Mouse (Mus musculus): ENCODE results near the gene Gsg1l. TPM values are rescaled to one million over a fixed set of nuclear protein-coding genes. Genes with fewer than 3 reads are reported as not detected.

The Gsg1l gene
- polyA plus RNA-seq, 1 experiment from 2014 or later, result 7.7 TPM

DNA sequence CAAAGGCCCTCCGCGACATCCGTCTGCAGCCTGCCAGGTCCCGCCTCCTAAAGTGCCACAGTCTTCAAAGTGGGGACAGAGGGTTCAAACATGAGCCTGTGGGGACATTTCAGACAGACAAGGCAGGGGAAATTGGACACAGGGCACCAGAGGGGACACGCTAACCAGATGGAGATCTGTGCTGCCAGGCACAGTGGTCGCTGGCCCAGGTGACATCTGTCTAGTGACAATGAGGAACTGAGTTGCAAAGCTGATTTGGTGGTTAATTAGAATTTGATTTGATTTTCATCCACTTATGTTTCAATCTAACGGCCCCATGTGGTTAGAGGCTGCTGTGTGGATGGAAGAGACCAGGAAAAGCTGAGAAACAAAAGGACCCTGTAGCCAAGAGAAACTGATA is 28.6 kb downstream of the Gsg1l start:
- Histone ChIP-seq H3K9me3 (replicated peaks) (no peaks in the 10 kb centered on the region), H3K9ac (no peak overlapping the region), H3K27ac (no peak overlapping the region), H3K4me1 (replicated peaks) (peaks cover 19% of the 10 kb centered on the region), H3K36me3 (no peaks in the 10 kb centered on the region), H3K4me3 (no peak overlapping the region), H3K27me3 (peaks cover 20% of the 10 kb centered on the region; the same call in 1 of the 2 replicates), H3K4me2 (no peak overlapping the region)
- ATAC-seq (replicated peaks; ENCODE audit: insufficient number of reproducible peaks, insufficient read depth, low FRiP score, low read depth), result no peak
- WGBS, result 71% methylated on average over 7 of the region's 7 CpGs

DNA sequence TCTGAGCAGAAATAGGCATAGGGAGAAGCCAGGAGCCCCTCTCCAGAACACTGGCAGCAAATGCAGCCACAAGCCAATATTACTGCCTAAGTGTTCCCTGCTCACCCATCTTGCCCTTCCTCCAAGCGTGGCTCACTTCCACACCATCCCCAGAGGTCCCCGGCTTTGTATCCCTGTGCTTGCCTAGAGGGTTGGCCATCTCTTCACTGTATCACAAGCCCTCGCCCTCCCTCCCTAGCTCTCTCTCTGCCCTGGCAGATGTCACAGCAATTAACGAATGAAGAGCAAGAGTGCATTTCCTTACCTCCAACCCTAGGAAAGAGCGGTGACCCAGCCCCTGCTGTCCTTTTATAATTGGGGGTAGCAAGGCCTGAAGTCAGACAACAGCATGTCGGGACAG is 30.3 kb downstream of the Gsg1l start:
- Histone ChIP-seq H3K4me1 (replicated peaks) (peaks cover 18% of the 10 kb centered on the region), H3K27ac (no peak overlapping the region), H3K9ac (no peak overlapping the region), H3K27me3 (peaks cover 20% of the 10 kb centered on the region; the same call in 1 of the 2 replicates), H3K9me3 (replicated peaks) (no peaks in the 10 kb centered on the region), H3K4me3 (no peak overlapping the region), H3K4me2 (no peak overlapping the region), H3K36me3 (no peaks in the 10 kb centered on the region)
- no peak for ATAC-seq (replicated peaks; ENCODE audit: insufficient number of reproducible peaks, insufficient read depth, low FRiP score, low read depth)
- WGBS, result 55% methylated on average over 6 of the region's 6 CpGs

DNA sequence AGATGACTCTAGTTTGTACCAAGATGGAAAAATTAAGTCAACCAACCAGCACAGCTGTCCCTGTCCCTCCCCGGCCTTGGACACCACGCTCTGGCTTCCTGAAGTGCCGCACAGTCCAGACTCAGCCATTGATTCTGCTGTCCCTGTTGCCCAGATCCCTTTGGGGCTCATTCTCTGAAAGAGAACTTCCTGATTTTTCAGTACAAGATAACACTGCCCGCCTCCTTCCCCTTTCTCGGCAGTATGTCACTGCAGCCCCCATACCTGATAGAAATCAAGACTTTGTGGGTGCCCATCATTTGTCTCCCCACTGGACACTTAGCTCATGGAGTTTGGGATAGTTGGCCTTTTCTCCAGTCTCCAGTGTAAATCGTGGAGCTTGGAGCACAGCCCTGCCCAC is 37.1 kb downstream of the Gsg1l start:
- WGBS, result 84% methylated on average over 6 of the region's 6 CpGs
- H3K9me3 ChIP-seq (replicated peaks), result no peaks in the 10 kb centered on the region

DNA sequence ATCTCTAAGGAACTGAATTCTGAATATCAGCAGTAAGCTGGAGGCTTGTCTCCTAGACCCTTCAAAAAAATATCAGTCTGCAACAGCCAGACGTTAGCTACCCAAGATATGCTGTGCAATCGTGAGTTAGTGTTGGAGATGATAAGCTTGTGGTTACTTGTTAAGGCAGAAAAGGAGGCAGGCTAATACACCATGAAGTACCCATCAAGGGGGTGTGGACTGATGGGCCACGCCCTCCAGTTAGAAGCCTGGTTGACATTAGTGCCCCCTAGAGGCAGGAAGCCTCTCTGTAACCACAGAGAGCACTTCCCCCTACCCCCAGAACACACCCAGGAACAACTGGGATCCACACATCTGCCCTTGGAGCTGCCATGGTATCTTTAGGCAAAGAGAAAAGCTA is 39.9 kb downstream of the Gsg1l start:
- Histone ChIP-seq H3K4me2 (no peak overlapping the region), H3K36me3 (0 out of 2 replicates have a peak, but pooled peaks cover 4% of the 10 kb centered on the region), H3K9me3 (replicated peaks) (no peaks in the 10 kb centered on the region), H3K4me3 (no peak overlapping the region), H3K9ac (no peak overlapping the region), H3K27me3 (no peaks in the 10 kb centered on the region), H3K27ac (no peak overlapping the region), H3K4me1 (replicated peaks) (peaks cover 42% of the 10 kb centered on the region)
- 20% methylated on average over 3 of the region's 3 CpGs for WGBS
- no peak for ATAC-seq (replicated peaks; ENCODE audit: insufficient number of reproducible peaks, insufficient read depth, low FRiP score, low read depth)

More for the DNA sequence above, 37.1 kb downstream of the Gsg1l start:
- Histone ChIP-seq H3K27ac (no peak overlapping the region), H3K4me2 (no peak overlapping the region), H3K9ac (no peak overlapping the region), H3K4me3 (no peak overlapping the region), H3K36me3 (0 out of 2 replicates have a peak, but pooled peaks cover 4% of the 10 kb centered on the region), H3K27me3 (no peaks in the 10 kb centered on the region), H3K4me1 (replicated peaks) (peaks cover 22% of the 10 kb centered on the region)
- ATAC-seq (replicated peaks; ENCODE audit: insufficient number of reproducible peaks, insufficient read depth, low FRiP score, low read depth), result no peak

DNA sequence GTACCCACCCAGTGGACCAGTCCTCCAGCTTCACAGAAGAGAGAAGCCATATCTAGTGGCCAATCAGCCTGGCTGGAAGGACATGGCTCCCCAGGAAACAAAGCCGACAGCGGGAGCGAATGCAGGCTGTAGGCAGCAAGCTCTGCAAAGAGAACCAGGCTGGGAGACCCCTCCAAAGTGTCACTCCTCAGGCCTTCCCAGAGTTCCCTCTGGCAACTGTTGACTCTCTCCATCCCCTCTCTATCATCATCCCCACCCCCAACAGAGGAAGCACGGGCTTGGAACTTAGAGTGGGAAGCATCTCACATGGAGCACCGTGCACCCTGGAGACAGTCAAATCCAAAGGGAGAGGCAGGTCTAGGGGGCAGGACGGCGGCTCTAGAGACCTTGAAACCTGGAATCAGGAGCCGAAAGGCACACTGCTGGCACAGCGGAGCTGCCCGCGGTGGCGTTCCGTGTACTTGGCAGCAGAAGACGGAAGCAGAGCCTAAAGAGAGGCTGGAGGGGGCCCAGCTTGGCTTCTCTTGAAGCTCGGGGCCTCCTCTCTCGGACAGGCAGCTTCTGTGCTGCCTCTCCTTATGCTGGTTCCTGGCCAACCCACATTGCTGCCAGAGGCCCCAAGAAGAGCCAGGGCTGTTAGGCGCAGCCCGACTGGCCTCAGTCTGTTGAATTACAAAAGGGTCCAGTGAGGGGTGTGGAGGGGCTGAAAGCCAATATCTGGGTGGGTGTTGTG is 41.3 kb downstream of the Gsg1l start:
- WGBS, result 50% methylated on average over 18 of the region's 18 CpGs
- Histone ChIP-seq H3K27me3 (no peaks in the 10 kb centered on the region), H3K27ac (peak overlapping the region; percentile 71), H3K36me3 (0 out of 2 replicates have a peak, but pooled peaks cover 4% of the 10 kb centered on the region), H3K4me2 (peak overlapping the region; percentile 31), H3K9ac (no peak overlapping the region), H3K4me1 (replicated peaks) (peaks cover 49% of the 10 kb centered on the region), H3K9me3 (replicated peaks) (no peaks in the 10 kb centered on the region), H3K4me3 (no peak overlapping the region)
- ATAC-seq (replicated peaks; ENCODE audit: insufficient number of reproducible peaks, insufficient read depth, low FRiP score, low read depth), result peak; percentile 48; the same call in 1 of the 2 replicates

DNA sequence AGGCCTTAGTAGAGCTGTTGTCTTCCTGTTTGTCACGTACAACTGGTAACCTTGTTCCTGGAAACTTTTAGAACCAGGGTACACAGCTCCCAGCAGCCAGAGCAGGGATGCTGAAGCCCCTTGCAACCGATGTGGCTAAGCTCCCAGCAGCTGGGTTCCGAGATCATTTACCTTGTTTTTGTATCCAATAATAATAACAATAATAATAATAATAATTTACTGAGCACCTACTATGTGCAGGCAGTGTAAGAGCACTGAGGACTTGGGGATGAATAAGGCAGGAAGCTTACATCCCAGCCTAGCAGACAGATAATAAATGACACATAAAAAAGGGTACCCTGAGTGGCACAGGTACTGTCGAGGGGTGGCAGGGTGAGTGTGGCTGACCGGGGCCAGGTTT is 42.4 kb downstream of the Gsg1l start:
- no peak overlapping the region for H3K27ac ChIP-seq
- WGBS, result 86% methylated on average over 5 of the region's 5 CpGs

DNA sequence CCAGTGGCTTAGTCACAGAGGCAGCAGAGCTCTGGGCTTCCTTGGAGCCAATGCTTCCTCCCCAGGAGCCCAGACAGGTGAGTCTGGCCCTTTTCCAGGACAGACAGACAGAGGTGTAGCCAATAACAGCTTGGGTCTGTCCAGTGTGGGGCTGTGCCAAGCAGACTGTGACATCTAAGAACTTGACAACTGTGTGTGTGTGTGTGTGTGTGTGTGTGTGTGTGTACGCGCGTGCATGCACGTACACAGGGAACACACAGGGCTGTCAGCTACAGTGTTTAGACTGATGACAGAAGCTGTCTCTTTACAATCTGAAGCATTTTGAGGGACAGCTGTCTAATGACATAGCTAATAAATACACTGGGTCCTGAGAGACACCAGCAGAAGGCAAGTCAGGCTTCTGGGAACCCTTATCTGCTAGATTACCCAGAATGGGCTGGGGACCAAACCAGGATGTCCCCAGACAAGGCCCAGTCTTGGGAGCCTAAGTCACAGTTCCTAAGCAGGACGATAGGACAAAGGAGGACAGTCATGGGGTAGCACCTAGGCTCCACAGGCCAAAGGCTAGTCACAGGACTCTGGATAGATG is 42.9 kb downstream of the Gsg1l start:
- ATAC-seq (replicated peaks; ENCODE audit: insufficient number of reproducible peaks, insufficient read depth, low FRiP score, low read depth), result no peak
- H3K9me3 ChIP-seq (replicated peaks), result no peaks in the 10 kb centered on the region
- no peaks in the 10 kb centered on the region for H3K36me3 ChIP-seq
- 53% methylated on average over 5 of the region's 5 CpGs for WGBS
- H3K27ac ChIP-seq, result peak overlapping the region; percentile 66; the same call in 1 of the 2 replicates
- H3K27me3 ChIP-seq, result no peaks in the 10 kb centered on the region
- H3K4me2 ChIP-seq, result no peak overlapping the region
- H3K4me1 ChIP-seq (replicated peaks), result peaks cover 64% of the 10 kb centered on the region
- H3K4me3 ChIP-seq, result no peak overlapping the region
- 0 out of 2 replicates have a peak overlapping the region, but pooled peaks have one; percentile 8 for H3K9ac ChIP-seq

More for the DNA sequence above, 42.4 kb downstream of the Gsg1l start:
- H3K9me3 ChIP-seq (replicated peaks), result no peaks in the 10 kb centered on the region
- H3K4me3 ChIP-seq, result no peak overlapping the region
- no peak overlapping the region for H3K9ac ChIP-seq
- H3K27me3 ChIP-seq, result no peaks in the 10 kb centered on the region
- H3K4me2 ChIP-seq, result no peak overlapping the region
- no peak for ATAC-seq (replicated peaks; ENCODE audit: insufficient number of reproducible peaks, insufficient read depth, low FRiP score, low read depth)
- no peaks in the 10 kb centered on the region for H3K36me3 ChIP-seq
- H3K4me1 ChIP-seq (replicated peaks), result peaks cover 60% of the 10 kb centered on the region

DNA sequence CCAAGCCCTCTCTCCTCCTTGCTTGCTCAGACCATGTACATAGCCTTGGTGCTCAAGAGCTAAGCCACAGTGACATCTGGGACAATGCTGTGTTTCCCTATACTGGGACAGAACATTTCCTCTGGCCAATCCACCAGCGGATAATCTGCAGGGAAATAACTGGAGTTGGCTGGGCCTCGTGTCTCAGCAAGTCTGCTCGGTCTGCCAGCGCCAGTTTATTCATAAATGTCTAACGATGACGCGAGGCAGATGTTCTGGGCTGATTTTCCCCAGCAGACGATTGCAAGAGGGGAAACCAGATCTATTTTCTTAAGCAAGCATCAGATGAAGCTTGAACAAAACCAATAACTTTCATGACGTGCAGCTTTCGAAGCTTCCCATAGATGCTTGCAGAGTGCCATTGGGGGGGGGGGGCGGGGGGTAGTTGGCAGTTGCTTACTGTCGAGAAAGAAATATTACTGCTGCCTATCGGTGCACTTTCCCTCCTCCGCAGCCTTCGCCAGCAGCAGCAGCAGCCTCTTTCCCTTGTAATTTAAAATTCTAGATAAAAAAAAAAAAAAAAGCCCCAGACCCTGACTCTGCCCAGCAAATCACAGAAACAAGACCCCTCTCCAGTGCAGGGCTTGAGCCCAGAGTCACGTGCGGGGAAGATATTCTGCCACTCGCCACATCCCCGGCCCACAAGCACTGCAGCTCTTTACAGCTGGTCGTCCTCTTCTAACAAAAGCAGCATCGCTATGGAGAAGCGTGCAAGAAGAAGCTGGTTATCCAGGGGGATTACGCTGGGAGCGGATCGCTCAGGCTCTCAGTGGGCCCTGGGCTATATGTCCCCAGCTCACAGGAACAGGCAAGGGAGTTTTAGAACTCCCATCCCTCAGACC is 43.6 kb downstream of the Gsg1l start:
- Histone ChIP-seq H3K9ac (0 out of 2 replicates have a peak overlapping the region, but pooled peaks have one; percentile 8), H3K4me3 (no peak overlapping the region), H3K27ac (peak overlapping the region; percentile 66; the same call in 1 of the 2 replicates), H3K4me1 (replicated peaks) (peaks cover 64% of the 10 kb centered on the region), H3K27me3 (no peaks in the 10 kb centered on the region), H3K4me2 (no peak overlapping the region), H3K36me3 (no peaks in the 10 kb centered on the region), H3K9me3 (replicated peaks) (no peaks in the 10 kb centered on the region)
- ATAC-seq (replicated peaks; ENCODE audit: insufficient number of reproducible peaks, insufficient read depth, low FRiP score, low read depth), result no peak
- 42% methylated on average over 25 of the region's 25 CpGs for WGBS

DNA sequence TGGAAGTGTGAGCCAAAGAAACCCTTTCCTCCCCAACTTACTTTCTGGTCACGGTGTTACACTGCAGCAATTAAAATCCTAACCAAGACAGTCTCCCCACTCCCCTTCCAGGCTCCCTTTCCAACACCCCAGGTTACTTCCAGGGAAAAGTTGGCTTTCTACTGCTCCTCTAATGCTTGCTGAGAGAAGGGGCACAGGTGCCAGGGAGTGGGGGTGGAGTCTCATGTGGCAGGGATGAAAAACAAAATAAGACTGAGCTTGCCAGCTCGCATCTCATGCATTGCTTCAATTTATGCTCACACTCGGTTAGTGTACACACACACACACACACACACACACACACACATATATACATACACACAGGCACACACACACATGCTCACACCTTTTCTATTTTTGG is 46.9 kb downstream of the Gsg1l start:
- no peak for ATAC-seq (replicated peaks; ENCODE audit: insufficient number of reproducible peaks, insufficient read depth, low FRiP score, low read depth)
- 57% methylated on average over 3 of the region's 3 CpGs for WGBS
- peaks cover 58% of the 10 kb centered on the region for H3K4me1 ChIP-seq (replicated peaks)
- no peaks in the 10 kb centered on the region for H3K36me3 ChIP-seq
- H3K4me3 ChIP-seq, result no peak overlapping the region
- H3K4me2 ChIP-seq, result no peak overlapping the region
- no peaks in the 10 kb centered on the region for H3K27me3 ChIP-seq
- peak overlapping the region; percentile 10; the same call in 1 of the 2 replicates for H3K27ac ChIP-seq
- no peaks in the 10 kb centered on the region for H3K9me3 ChIP-seq (replicated peaks)
- H3K9ac ChIP-seq, result no peak overlapping the region

DNA sequence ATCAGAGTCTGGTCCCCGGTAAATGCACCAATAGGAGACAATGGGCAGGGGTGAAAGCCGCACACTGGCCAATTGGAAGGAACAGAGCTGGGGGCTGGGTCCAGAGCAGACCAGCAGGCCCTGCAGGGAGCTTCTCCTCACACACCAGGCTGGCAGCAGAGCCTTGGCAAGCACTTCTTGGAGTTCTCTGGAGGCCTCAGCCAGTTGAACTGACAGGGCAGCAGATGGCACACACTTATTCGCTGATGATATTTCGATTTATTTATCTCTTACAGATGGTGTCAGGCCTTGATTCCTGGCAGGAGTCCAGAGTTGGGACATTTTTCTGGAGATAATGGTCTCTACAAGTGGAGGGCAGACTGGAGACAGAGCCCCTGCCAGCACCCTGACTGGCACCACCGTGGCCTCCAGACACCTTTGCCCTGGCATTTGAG is 49.4 kb downstream of the Gsg1l start:
- no peak for ATAC-seq (replicated peaks; ENCODE audit: insufficient number of reproducible peaks, insufficient read depth, low FRiP score, low read depth)
- Histone ChIP-seq H3K27me3 (no peaks in the 10 kb centered on the region), H3K4me3 (no peak overlapping the region), H3K9me3 (replicated peaks) (no peaks in the 10 kb centered on the region), H3K27ac (no peak overlapping the region), H3K4me1 (replicated peaks) (peaks cover 37% of the 10 kb centered on the region), H3K4me2 (no peak overlapping the region), H3K9ac (no peak overlapping the region), H3K36me3 (no peaks in the 10 kb centered on the region)
- WGBS, result 73% methylated on average over 5 of the region's 5 CpGs

DNA sequence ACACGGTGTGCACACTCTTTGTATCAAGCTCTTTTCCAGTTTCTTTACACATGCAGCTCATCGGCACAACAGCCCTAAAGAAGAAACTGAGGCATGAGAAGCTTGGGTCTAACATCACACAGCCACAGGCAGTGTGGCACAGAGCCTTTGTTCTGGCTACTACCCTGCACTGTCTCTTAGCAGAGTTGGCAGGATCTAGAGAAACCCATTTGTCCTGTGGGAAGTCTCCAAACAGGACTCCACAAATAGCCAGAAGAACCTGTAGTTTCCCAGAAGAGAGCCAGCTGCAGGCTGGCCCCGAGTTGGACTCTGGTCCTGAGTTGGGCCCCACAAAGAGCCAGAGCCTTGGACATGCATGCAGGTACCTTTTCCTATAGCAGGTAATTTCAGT is 49.9 kb downstream of the Gsg1l start:
- no peaks in the 10 kb centered on the region for H3K9me3 ChIP-seq (replicated peaks)
- WGBS, result 78% methylated on average over 3 of the region's 3 CpGs
- H3K27me3 ChIP-seq, result no peaks in the 10 kb centered on the region
- peaks cover 39% of the 10 kb centered on the region for H3K4me1 ChIP-seq (replicated peaks)
- no peak overlapping the region for H3K9ac ChIP-seq
- no peak overlapping the region for H3K27ac ChIP-seq
- no peak overlapping the region for H3K4me3 ChIP-seq
- no peaks in the 10 kb centered on the region for H3K36me3 ChIP-seq
- H3K4me2 ChIP-seq, result no peak overlapping the region
- no peak for ATAC-seq (replicated peaks; ENCODE audit: insufficient number of reproducible peaks, insufficient read depth, low FRiP score, low read depth)

Measured in heart, embryonic 15.5 days (tissue).